In the genomic region with DNA sequence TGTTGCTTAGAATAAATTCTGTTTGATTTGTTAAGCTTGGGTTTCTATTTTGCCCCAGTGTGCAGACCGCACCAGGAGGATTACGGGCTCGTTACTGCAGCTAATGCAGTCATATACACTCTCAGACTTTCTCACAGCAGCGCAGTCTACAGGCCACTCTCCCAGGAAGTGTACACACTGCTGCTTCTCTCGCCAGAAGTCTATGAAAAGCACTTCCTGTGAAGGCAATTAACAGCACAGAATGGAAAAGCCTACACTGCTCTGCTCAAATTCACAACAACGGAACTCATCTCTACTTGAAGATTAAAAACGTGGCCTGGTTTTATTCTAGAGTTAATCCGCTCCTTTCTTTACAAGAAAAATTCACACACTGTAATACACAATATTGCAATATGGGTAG, we compare ENCODE assay signal across 22 mouse cellular contexts.
DNase-seq lines count a peak whose midpoint lies in the region; ATAC-seq lines count a peak whose summit lies in the region.
"Had no signal": no experiment of that assay in that cellular context is flagged by ENCODE, and none has a peak within 500 bp of the region (broad histone marks: within the 10 kb centered on the region; RNA-seq: fewer than 3 reads in every experiment).

No protein-coding gene starts in this region.

- no peak overlapping the region for H3K4me3 ChIP-seq in midbrain, embryonic 14.5 days (replicated peaks; ENCODE audit: low read depth, low read length)
- H3K4me3 ChIP-seq in midbrain, embryonic 16.5 days (ENCODE audit: low read depth, low read length): no peak overlapping the region

- H3K9ac ChIP-seq in midbrain, embryonic 14.5 days (replicated peaks; ENCODE audit: low read length): no peak overlapping the region
- H3K9ac ChIP-seq in midbrain, embryonic 16.5 days (ENCODE audit: low read depth, low read length): no peak overlapping the region

- DNase-seq in frontal cortex, postnatal 25 days (ENCODE audit: low spot score in 2 of 2): no peak
- DNase-seq in midbrain, embryonic 14.5 days: peak; percentile 10
- peak; percentile 43 for DNase-seq in brain, adult 2 months (ENCODE audit: low read depth, low spot score)
- DNase-seq in urinary bladder, postnatal 25 days (ENCODE audit: low spot score): no peak
- DNase-seq: adrenal gland, adult 2 months; adrenal gland, adult 8-10 months; adrenal gland, postnatal 10 days; adrenal gland, postnatal 14 days; adrenal gland, postnatal 25 days; adrenal gland, postnatal 36 days; B cell, adult 2 months; cerebellum, adult 11 months; cerebellum, adult 11-12 months; cerebellum, adult 18-20 months; cerebellum, adult 2 months had no signal

- no peak overlapping the region for H3K4me2 ChIP-seq in midbrain, embryonic 14.5 days (ENCODE audit: low read length)
- no peak overlapping the region for H3K4me2 ChIP-seq in midbrain, embryonic 16.5 days (ENCODE audit: low read length)

- 84% methylated on average over 8 of the region's 8 CpGs for WGBS in midbrain, embryonic 14.5 days
- WGBS in midbrain, embryonic 16.5 days: 81% methylated on average over 8 of the region's 8 CpGs

- no peak overlapping the region for H3K27ac ChIP-seq in midbrain, embryonic 14.5 days (replicated peaks; ENCODE audit: low read depth, low read length)
- H3K27ac ChIP-seq in midbrain, embryonic 16.5 days (ENCODE audit: low read length): no peak overlapping the region

- H3K4me1 ChIP-seq in midbrain, embryonic 14.5 days (ENCODE audit: control insufficient read depth, insufficient read depth, low read length): no peaks in the 10 kb centered on the region
- no peaks in the 10 kb centered on the region for H3K4me1 ChIP-seq in midbrain, embryonic 16.5 days (ENCODE audit: control insufficient read depth, insufficient read depth, low read length)

- H3K9me3 ChIP-seq in midbrain, embryonic 14.5 days (ENCODE audit: control insufficient read depth, low read length): no peaks in the 10 kb centered on the region
- H3K9me3 ChIP-seq in midbrain, embryonic 16.5 days (replicated peaks; ENCODE audit: control insufficient read depth, low read length, poor library complexity, severe bottlenecking): no peaks in the 10 kb centered on the region

- ATAC-seq in frontal cortex, adult (ENCODE audit: low TSS enrichment): peak; percentile 53
- no peak for ATAC-seq in midbrain, embryonic 14.5 days (ENCODE audit: low FRiP score, low TSS enrichment)
- no peak for ATAC-seq in midbrain, embryonic 16.5 days
- ATAC-seq: activated CD4-positive, CD25-positive, alpha-beta regulatory T cell, adult 4 months; CD4-positive, CD25-positive, alpha-beta regulatory T cell, adult 4 months; Patski had no signal

- H3K36me3 ChIP-seq in midbrain, embryonic 14.5 days (ENCODE audit: control insufficient read depth, insufficient read depth, low read length): peaks cover 6% of the 10 kb centered on the region
- H3K36me3 ChIP-seq in midbrain, embryonic 16.5 days (ENCODE audit: control insufficient read depth, insufficient read depth, low read length): 0 out of 2 replicates have a peak, but pooled peaks cover 2% of the 10 kb centered on the region
- H3K36me3 ChIP-seq: G1E had no signal

- H3K27me3 ChIP-seq in midbrain, embryonic 14.5 days (ENCODE audit: control insufficient read depth, insufficient read depth, low read length): no peaks in the 10 kb centered on the region
- no peaks in the 10 kb centered on the region for H3K27me3 ChIP-seq in midbrain, embryonic 16.5 days (ENCODE audit: control insufficient read depth, insufficient read depth, low read depth, low read length)
- H3K27me3 ChIP-seq: CH12.LX, Patski had no signal

Comparison
In these comparisons a context has a peak if more than half of its experiments do, and no peak if none do; other contexts are left out.
1. DNase-seq: peak in midbrain, embryonic 14.5 days (single experiment) and brain, adult 2 months (single experiment); none in frontal cortex, postnatal 25 days (0 of 2) and urinary bladder, postnatal 25 days (single experiment).